Mouse (Mus musculus) testis, postnatal 10 days (tissue): ENCODE data around the gene Pex5.

Source experiments
- DNase-seq: peaks from one replicate; pipeline ENCODE4 v3.0.0; 2021; ENCODE audit warnings: low spot score

The Pex5 gene

GRCm38 (mm10) chr6:124360549-124360948 lies 54.3 kb downstream of the Pex5 start:
- no peak for DNase-seq

DNA sequence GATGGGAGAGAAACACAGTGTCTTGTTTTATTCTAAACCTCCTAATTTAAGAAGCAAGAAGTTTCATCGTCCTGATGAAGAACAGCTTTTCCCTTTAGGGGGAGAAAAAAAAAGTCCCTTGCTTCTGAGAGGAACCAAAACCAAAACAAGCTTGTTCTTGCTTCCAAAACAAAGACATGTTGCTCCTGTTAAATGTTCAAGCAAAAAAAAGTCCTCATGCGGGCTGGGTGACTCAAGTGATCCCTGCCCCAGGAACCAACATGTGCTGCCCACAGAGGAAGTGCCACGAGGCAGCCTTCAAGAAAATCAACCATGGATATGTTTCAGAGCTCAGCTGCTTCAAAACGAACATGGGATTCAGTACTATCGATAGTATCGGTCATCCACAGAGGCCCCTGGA lies 55.9 kb downstream of the Pex5 start:
- DNase-seq, result no peak

- no peak for DNase-seq
Measured at GRCm38 (mm10) chr6:124353246-124353645, 61.6 kb downstream of the Pex5 start.
